Mouse (Mus musculus) liver, embryonic 12.5 days (tissue): ENCODE data around the gene Fam208a. TPM values are rescaled to one million over a fixed set of nuclear protein-coding genes. Genes with fewer than 3 reads are reported as not detected.

Source experiments
- ATAC-seq: fragments of 200-750 bp; cut with Nextera tagmentation; 2 replicates; pipeline ENCODE4 v1.8.0; 2017; ENCODE audit warnings: moderate number of reproducible peaks, mild to moderate bottlenecking, moderate library complexity
- H3K27ac ChIP-seq: fragments of 300-500 bp; sonication (generic); 2 replicates; pipeline ENCODE4 v1.5.1; 2016; ENCODE audit warnings: mild to moderate bottlenecking
- H3K27me3 ChIP-seq: fragments of 300-500 bp; sonication (generic); replicated peaks from 2 replicates; pipeline ENCODE4 v1.6.1; 2016; ENCODE audit warnings: mild to moderate bottlenecking, moderate library complexity
- H3K36me3 ChIP-seq: fragments of 300-500 bp; sonication (generic); 2 replicates; pipeline ENCODE4 v1.6.1; 2016; ENCODE audit warnings: mild to moderate bottlenecking, moderate library complexity
- H3K4me1 ChIP-seq: fragments of 300-500 bp; sonication (generic); 2 replicates; pipeline ENCODE4 v1.6.1; 2016
- H3K4me2 ChIP-seq: fragments of 300-500 bp; sonication (generic); 2 replicates; pipeline ENCODE4 v1.6.1; 2016; ENCODE audit warnings: mild to moderate bottlenecking, moderate library complexity
- H3K4me3 ChIP-seq: fragments of 300-500 bp; sonication (generic); 2 replicates; pipeline ENCODE4 v1.5.1; 2016; ENCODE audit warnings: mild to moderate bottlenecking, moderate library complexity
- H3K9ac ChIP-seq: fragments of 300-500 bp; sonication (generic); 2 replicates; pipeline ENCODE4 v1.6.1; 2016; ENCODE audit warnings: mild to moderate bottlenecking, moderate library complexity
- H3K9me3 ChIP-seq: fragments of 300-500 bp; sonication (generic); replicated peaks from 2 replicates; pipeline ENCODE4 v1.6.1; 2016; ENCODE audit warnings: mild to moderate bottlenecking, moderate library complexity
- WGBS: fragments of 180-500 bp; shearing (Covaris S2); methylation state at CpG from one replicate; pipeline ENCODE4 v1.1.7; 2016; ENCODE audit not compliant: insufficient replicate concordance; 5-methylcytosine and 5-hydroxymethylcytosine counted together
- polyA plus RNA-seq: library from polyadenylated mRNA; unstranded; fragments of >200 nt; fragmentation: Nextera tagmentation; extraction: Ambion mirVana; gene quantifications from 2 replicates; pipeline ENCODE4 v1.2.1, GENCODE M21; 2016

Fam208a gene
- polyA plus RNA-seq, 1 experiment from 2014 or later = 9.3 TPM

- Histone ChIP-seq H3K4me2 (no peak overlapping the region), H3K4me1 (0 out of 2 replicates have a peak, but pooled peaks cover 6% of the 10 kb centered on the region), H3K36me3 (0 out of 2 replicates have a peak, but pooled peaks cover 6% of the 10 kb centered on the region), H3K27ac (no peak overlapping the region), H3K4me3 (no peak overlapping the region), H3K27me3 (no peaks in the 10 kb centered on the region), H3K9me3 (no peaks in the 10 kb centered on the region), H3K9ac (no peak overlapping the region)
- 76% methylated on average over 6 of the region's 6 CpGs for WGBS
- ATAC-seq = no peak
These were observed 28.1 kb upstream of the Fam208a start for GRCm38 (mm10) chr14:27400495-27400894.

- Histone ChIP-seq H3K9me3 (no peaks in the 10 kb centered on the region), H3K4me3 (no peak overlapping the region), H3K9ac (no peak overlapping the region), H3K4me2 (no peak overlapping the region), H3K27ac (no peak overlapping the region), H3K36me3 (0 out of 2 replicates have a peak, but pooled peaks cover 6% of the 10 kb centered on the region), H3K4me1 (0 out of 2 replicates have a peak, but pooled peaks cover 6% of the 10 kb centered on the region), H3K27me3 (no peaks in the 10 kb centered on the region)
- ATAC-seq = no peak
- WGBS = 66% methylated on average over 12 of the region's 12 CpGs
These were observed 26.8 kb upstream of the Fam208a start for GRCm38 (mm10) chr14:27401717-27402278.

- Histone ChIP-seq H3K9me3 (no peaks in the 10 kb centered on the region), H3K27ac (no peak overlapping the region), H3K4me2 (no peak overlapping the region), H3K9ac (no peak overlapping the region), H3K27me3 (no peaks in the 10 kb centered on the region), H3K4me3 (no peak overlapping the region), H3K4me1 (0 out of 2 replicates have a peak, but pooled peaks cover 6% of the 10 kb centered on the region), H3K36me3 (0 out of 2 replicates have a peak, but pooled peaks cover 6% of the 10 kb centered on the region)
- ATAC-seq = no peak
- WGBS = 51% methylated on average over 10 of the region's 10 CpGs
These were observed 26.0 kb upstream of the Fam208a start for GRCm38 (mm10) chr14:27402332-27403250.

- H3K27ac ChIP-seq = no peak overlapping the region
- 0 out of 2 replicates have a peak, but pooled peaks cover 6% of the 10 kb centered on the region for H3K4me1 ChIP-seq
- H3K4me2 ChIP-seq = no peak overlapping the region
- 41% methylated on average over 4 of the region's 4 CpGs for WGBS
- H3K36me3 ChIP-seq = 0 out of 2 replicates have a peak, but pooled peaks cover 5% of the 10 kb centered on the region
- ATAC-seq = no peak
- no peak overlapping the region for H3K4me3 ChIP-seq
- no peaks in the 10 kb centered on the region for H3K27me3 ChIP-seq
- H3K9ac ChIP-seq = no peak overlapping the region
- no peaks in the 10 kb centered on the region for H3K9me3 ChIP-seq
These were observed 23.2 kb upstream of the Fam208a start for GRCm38 (mm10) chr14:27405452-27405851.

GRCm38 (mm10) chr14:27405947-27406346 is 22.7 kb upstream of the Fam208a start:
- ATAC-seq = no peak
- no peak overlapping the region for H3K4me2 ChIP-seq
- H3K9me3 ChIP-seq = no peaks in the 10 kb centered on the region
- H3K4me1 ChIP-seq = 0 out of 2 replicates have a peak, but pooled peaks cover 6% of the 10 kb centered on the region
- H3K9ac ChIP-seq = no peak overlapping the region
- WGBS = 74% methylated on average over 2 of the region's 2 CpGs
- H3K27ac ChIP-seq = no peak overlapping the region
- 0 out of 2 replicates have a peak, but pooled peaks cover 4% of the 10 kb centered on the region for H3K36me3 ChIP-seq
- no peaks in the 10 kb centered on the region for H3K27me3 ChIP-seq
- no peak overlapping the region for H3K4me3 ChIP-seq

GRCm38 (mm10) chr14:27408240-27408639 is 20.4 kb upstream of the Fam208a start:
- Histone ChIP-seq H3K27me3 (no peaks in the 10 kb centered on the region), H3K4me3 (no peak overlapping the region), H3K4me2 (no peak overlapping the region), H3K27ac (no peak overlapping the region), H3K9me3 (no peaks in the 10 kb centered on the region), H3K4me1 (no peaks in the 10 kb centered on the region), H3K9ac (no peak overlapping the region), H3K36me3 (no peaks in the 10 kb centered on the region)
- WGBS = 62% methylated on average over 3 of the region's 3 CpGs
- ATAC-seq = no peak

- Histone ChIP-seq H3K27me3 (no peaks in the 10 kb centered on the region), H3K9ac (no peak overlapping the region), H3K36me3 (no peaks in the 10 kb centered on the region), H3K4me1 (no peaks in the 10 kb centered on the region), H3K4me2 (no peak overlapping the region), H3K9me3 (no peaks in the 10 kb centered on the region), H3K27ac (no peak overlapping the region), H3K4me3 (no peak overlapping the region)
- 15% methylated on average over 3 of the region's 3 CpGs for whole genome bisulfite sequencing
- ATAC-seq = no peak
These were observed 19.0 kb upstream of the Fam208a start for GRCm38 (mm10) chr14:27409662-27410061.

- Histone ChIP-seq H3K9me3 (no peaks in the 10 kb centered on the region), H3K27me3 (no peaks in the 10 kb centered on the region), H3K4me3 (no peak overlapping the region), H3K4me1 (no peaks in the 10 kb centered on the region), H3K9ac (no peak overlapping the region), H3K4me2 (no peak overlapping the region), H3K36me3 (no peaks in the 10 kb centered on the region), H3K27ac (no peak overlapping the region)
- 64% methylated on average over 7 of the region's 7 CpGs for WGBS
- no peak for ATAC-seq
These were observed 17.1 kb upstream of the Fam208a start for GRCm38 (mm10) chr14:27411492-27411891.

GRCm38 (mm10) chr14:27412699-27413098 is 15.9 kb upstream of the Fam208a start:
- no peak overlapping the region for H3K4me2 ChIP-seq
- 61% methylated on average over 8 of the region's 8 CpGs for WGBS
- H3K9me3 ChIP-seq = no peaks in the 10 kb centered on the region
- H3K4me3 ChIP-seq = no peak overlapping the region
- no peak overlapping the region for H3K27ac ChIP-seq
- no peak for ATAC-seq
- no peaks in the 10 kb centered on the region for H3K27me3 ChIP-seq
- no peaks in the 10 kb centered on the region for H3K4me1 ChIP-seq
- H3K9ac ChIP-seq = no peak overlapping the region
- H3K36me3 ChIP-seq = no peaks in the 10 kb centered on the region

- Histone ChIP-seq H3K4me2 (no peak overlapping the region), H3K9ac (no peak overlapping the region), H3K27ac (no peak overlapping the region), H3K27me3 (no peaks in the 10 kb centered on the region), H3K4me1 (no peaks in the 10 kb centered on the region), H3K9me3 (no peaks in the 10 kb centered on the region), H3K4me3 (no peak overlapping the region), H3K36me3 (no peaks in the 10 kb centered on the region)
- 30% methylated on average over 4 of the region's 4 CpGs for WGBS
- no peak for ATAC-seq
These were observed 14.7 kb upstream of the Fam208a start for GRCm38 (mm10) chr14:27413961-27414360.

GRCm38 (mm10) chr14:27420816-27421215 is 7.8 kb upstream of the Fam208a start:
- no peak overlapping the region for H3K4me2 ChIP-seq
- 52% methylated on average over 3 of the region's 3 CpGs for WGBS
- H3K4me1 ChIP-seq = no peaks in the 10 kb centered on the region
- ATAC-seq = no peak
- H3K27ac ChIP-seq = no peak overlapping the region
- no peaks in the 10 kb centered on the region for H3K36me3 ChIP-seq
- no peaks in the 10 kb centered on the region for H3K27me3 ChIP-seq
- H3K9ac ChIP-seq = no peak overlapping the region
- no peak overlapping the region for H3K4me3 ChIP-seq
- no peaks in the 10 kb centered on the region for H3K9me3 ChIP-seq

- WGBS = 70% methylated on average over 1 of the region's 1 CpGs
- H3K4me1 ChIP-seq = no peaks in the 10 kb centered on the region
- no peak overlapping the region for H3K4me2 ChIP-seq
- H3K27ac ChIP-seq = no peak overlapping the region
- H3K9me3 ChIP-seq = no peaks in the 10 kb centered on the region
- H3K36me3 ChIP-seq = no peaks in the 10 kb centered on the region
- H3K4me3 ChIP-seq = no peak overlapping the region
- no peak for ATAC-seq
- H3K27me3 ChIP-seq = no peaks in the 10 kb centered on the region
- H3K9ac ChIP-seq = no peak overlapping the region
These were observed 6.3 kb upstream of the Fam208a start for GRCm38 (mm10) chr14:27422301-27422700.
